In genomic region chr9:107545602-107546001, GRCm38 (mm10) we compare ENCODE assay signal across 9 mouse cellular contexts. TPM values are rescaled to one million over a fixed set of nuclear protein-coding genes. Genes with fewer than 3 reads are reported as not detected.
DNase-seq lines count a peak whose midpoint lies in the region; ATAC-seq and TF ChIP-seq lines count a peak whose summit lies in the region.
"Had no signal": no experiment of that assay in that cellular context is flagged by ENCODE, and none has a peak within 500 bp of the region (broad histone marks: within the 10 kb centered on the region; RNA-seq: fewer than 3 reads in every experiment).

No protein-coding gene starts in this region.

- no peak for TF ChIP-seq EP300 in liver, embryonic 14.5 days (IDR thresholded peaks at IDR 0.05; ENCODE audit: low read depth)

- ATAC-seq in cerebellum, adult (ENCODE audit: insufficient number of reproducible peaks, low FRiP score, low TSS enrichment) = no peak
- ATAC-seq in liver, embryonic 14.5 days (ENCODE audit: insufficient read depth) = no peak

- TF ChIP-seq POLR2A in small intestine, adult 2 months (IDR thresholded peaks at IDR 0.05; ENCODE audit: low read depth, low read length) = no peak

- peaks cover 1% of the 10 kb centered on the region; the same call in 1 of the 2 replicates for H3K27me3 ChIP-seq in liver, embryonic 14.5 days (ENCODE audit: control insufficient read depth, insufficient read depth, low read length)
- no peaks in the 10 kb centered on the region for H3K27me3 ChIP-seq in small intestine, adult 2 months (ENCODE audit: control insufficient read depth, insufficient read depth, low read length)

- H3K9ac ChIP-seq in liver, embryonic 14.5 days (replicated peaks) = no peak overlapping the region
- H3K9ac ChIP-seq: neural tube, embryonic 12.5 days had no signal

- H3K27ac ChIP-seq in liver, embryonic 14.5 days = no peak overlapping the region
- H3K27ac ChIP-seq in small intestine, adult 2 months (ENCODE audit: insufficient read depth, low read depth, low read length) = no peak overlapping the region
- H3K27ac ChIP-seq: neural tube, embryonic 12.5 days had no signal

- H3K9me3 ChIP-seq in liver, embryonic 14.5 days (ENCODE audit: control insufficient read depth, low read length) = no peaks in the 10 kb centered on the region
- H3K9me3 ChIP-seq: neural tube, embryonic 12.5 days had no signal

- WGBS in liver, embryonic 14.5 days (ENCODE audit: insufficient replicate concordance) = 2% methylated on average over 3 of the region's 3 CpGs
- 18% methylated on average over 3 of the region's 3 CpGs for WGBS in small intestine, adult 2 months

- H3K4me1 ChIP-seq in liver, embryonic 14.5 days (replicated peaks; ENCODE audit: control insufficient read depth in 2 of 2, insufficient read depth in 2 of 2, low read length in 1 of 2) = peaks cover 12 to 15% of the 10 kb centered on the region in 2 experiments
- H3K4me1 ChIP-seq in small intestine, adult 2 months (ENCODE audit: control insufficient read depth, insufficient read depth, insufficient read length, low read length) = peaks cover 15% of the 10 kb centered on the region

- DNase-seq in cerebellum, adult 11 months = peak; percentile 74
- DNase-seq in right cerebral cortex, adult 18-20 months = peak; percentile 53
- DNase-seq in right cerebral cortex, postnatal 25 days = no peak
- DNase-seq in cerebellum, postnatal 36 days = peak; percentile 79 to 87
- DNase-seq in induced T-regulatory cell, adult 2 months (ENCODE audit: low read depth) = peak; percentile 91
- no peak for DNase-seq in liver, embryonic 14.5 days (ENCODE audit: low read depth in 3 of 3, low spot score in 3 of 3)

- TF ChIP-seq CTCF in liver, embryonic 14.5 days (IDR thresholded peaks at IDR 0.05; ENCODE audit: low read depth) = peak; percentile 97
- peak; percentile 95; the same call in 1 of the 2 replicates for TF ChIP-seq CTCF in small intestine, adult 2 months (IDR thresholded peaks at IDR 0.05; ENCODE audit: extremely low read depth, insufficient read length, insufficient replicate concordance, low read depth, low read length)

- H3K4me2 ChIP-seq in liver, embryonic 14.5 days (ENCODE audit: low read depth) = no peak overlapping the region

- H3K4me3 ChIP-seq in liver, embryonic 14.5 days (ENCODE audit: insufficient read depth in 1 of 2, low read depth in 2 of 2, low read length in 2 of 2) = no peak overlapping the region
- H3K4me3 ChIP-seq in small intestine, adult 2 months (ENCODE audit: low read depth, low read length) = no peak overlapping the region
- H3K4me3 ChIP-seq: neural tube, embryonic 12.5 days had no signal

- H3K36me3 ChIP-seq in liver, embryonic 14.5 days (replicated peaks; ENCODE audit: control insufficient read depth, insufficient read depth, low read depth) = no peaks in the 10 kb centered on the region
- H3K36me3 ChIP-seq in small intestine, adult 2 months (ENCODE audit: control insufficient read depth, insufficient read depth, low read length) = peaks cover 8% of the 10 kb centered on the region; the same call in 1 of the 2 replicates

RNA-seq across cellular contexts. Expression of gene Zmynd10, which starts 1.5 kb away (rescaled TPM):
- 0.19 and 0.25 TPM in 2 replicates for polyA plus RNA-seq in liver, embryonic 14.5 days (2012; rRNA removed)
- 0.20 and 0.28 TPM in 2 replicates for polyA plus RNA-seq in liver, embryonic 14.5 days (2014; fragmentation: Nextera tagmentation; extraction: Ambion mirVana)
- 0.32 and 0.69 TPM in 2 replicates for polyA plus RNA-seq in small intestine, adult 2 months (2012; rRNA removed)

RNA-seq across cellular contexts. Expression of gene Nprl2, which starts 3.6 kb away (rescaled TPM):
- polyA plus RNA-seq in liver, embryonic 14.5 days (2012; rRNA removed) = 10.5 and 12.9 TPM in 2 replicates
- polyA plus RNA-seq in liver, embryonic 14.5 days (2014; fragmentation: Nextera tagmentation; extraction: Ambion mirVana) = 9.2 and 10.2 TPM in 2 replicates
- polyA plus RNA-seq in small intestine, adult 2 months (2012; rRNA removed) = 15.6 and 23.3 TPM in 2 replicates

RNA-seq across cellular contexts. Expression of gene Cyb561d2, which starts 3.6 kb away (rescaled TPM):
- polyA plus RNA-seq in liver, embryonic 14.5 days (2012; rRNA removed) = 9.8 and 12.1 TPM in 2 replicates
- 14.1 and 14.3 TPM in 2 replicates for polyA plus RNA-seq in liver, embryonic 14.5 days (2014; fragmentation: Nextera tagmentation; extraction: Ambion mirVana)
- 35.6 and 47.7 TPM in 2 replicates for polyA plus RNA-seq in small intestine, adult 2 months (2012; rRNA removed)

RNA-seq across cellular contexts. Expression of gene Rassf1, which starts 5.8 kb away (rescaled TPM):
- 9.8 and 13.6 TPM in 2 replicates for polyA plus RNA-seq in liver, embryonic 14.5 days (2012; rRNA removed)
- polyA plus RNA-seq in liver, embryonic 14.5 days (2014; fragmentation: Nextera tagmentation; extraction: Ambion mirVana) = 11.2 and 12.0 TPM in 2 replicates
- 14.1 and 33.2 TPM in 2 replicates for polyA plus RNA-seq in small intestine, adult 2 months (2012; rRNA removed)

RNA-seq across cellular contexts. Expression of gene Tmem115, which starts 11.9 kb away (rescaled TPM):
- polyA plus RNA-seq in liver, embryonic 14.5 days (2012; rRNA removed) = 8.3 and 8.6 TPM in 2 replicates
- polyA plus RNA-seq in liver, embryonic 14.5 days (2014; fragmentation: Nextera tagmentation; extraction: Ambion mirVana) = 15.6 and 15.7 TPM in 2 replicates
- polyA plus RNA-seq in small intestine, adult 2 months (2012; rRNA removed) = 32.0 and 63.5 TPM in 2 replicates

Comparison
In these comparisons a context has a peak if more than half of its experiments do, and no peak if none do; other contexts are left out.
1. DNase-seq: peak in cerebellum, adult 11 months (single experiment), right cerebral cortex, adult 18-20 months (single experiment), cerebellum, postnatal 36 days (2 of 2) and induced T-regulatory cell, adult 2 months (single experiment); none in right cerebral cortex, postnatal 25 days (single experiment) and liver, embryonic 14.5 days (0 of 3).